Mouse (Mus musculus) G1E-ER4 (cell line): ENCODE measurements around the gene Ttn. TPM values are rescaled to one million over a fixed set of nuclear protein-coding genes. Genes with fewer than 3 reads are reported as not detected.

ENCODE experiments used
- GATA1 ChIP-seq: IDR thresholded peaks from one replicate; pipeline ENCODE4 v1.8.0; 2012; ENCODE audit warnings: low read length, inconsistent platforms
- polyA plus RNA-seq: library from polyadenylated mRNA; stranded (reverse); fragments of >175 nt; gene quantifications from 2 replicates; pipeline ENCODE4 v1.2.3, GENCODE M21; 2012

The Ttn gene
- polyA plus RNA-seq, 1 experiment: not detected

DNA sequence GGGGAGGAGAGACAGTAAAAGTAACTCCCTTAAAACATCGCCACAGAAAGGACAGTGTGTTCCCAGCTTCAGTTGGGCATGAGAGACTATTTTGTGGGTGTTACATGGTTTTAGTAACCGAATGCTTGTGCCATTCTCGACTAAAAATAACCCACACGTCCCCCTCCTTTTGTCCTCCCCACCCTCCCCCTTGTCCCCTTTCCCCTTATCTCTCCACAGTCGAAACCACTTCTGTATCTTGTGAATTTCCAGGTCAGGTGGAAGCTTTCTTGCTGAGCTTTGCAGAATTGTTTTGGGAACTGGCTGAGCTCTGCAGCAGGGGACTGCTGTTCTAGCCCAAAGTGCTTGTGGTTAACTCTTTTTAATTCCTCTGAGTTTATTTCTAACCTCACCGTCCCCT lies 12.1 kb downstream of the Ttn start:
- no peak for TF ChIP-seq GATA1

DNA sequence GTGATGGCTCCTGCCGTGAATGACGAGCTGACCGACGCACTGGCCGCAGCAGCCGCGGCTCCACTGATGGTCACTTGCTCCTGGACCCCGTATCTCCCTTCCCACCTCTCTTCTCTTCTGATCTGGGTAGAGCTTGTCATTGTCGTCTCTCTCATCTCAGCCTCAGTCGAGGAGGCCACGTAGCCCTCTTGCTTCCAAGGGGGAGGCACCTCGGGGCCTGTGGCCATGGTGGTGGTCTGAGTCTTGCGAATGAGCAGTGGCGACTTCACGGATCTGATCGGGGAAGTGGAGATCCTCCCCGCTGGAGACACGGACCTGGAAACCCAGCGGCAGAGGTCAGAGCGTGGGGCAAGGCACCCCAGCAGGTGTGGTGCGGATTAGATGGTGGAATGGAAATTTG lies 12.7 kb downstream of the Ttn start:
- TF ChIP-seq GATA1: no peak

- no peak for TF ChIP-seq GATA1
These were observed 13.4 kb downstream of the Ttn start for GRCm38 (mm10) chr2:76968919-76969318.

GRCm38 (mm10) chr2:76966582-76966981 lies 15.8 kb downstream of the Ttn start:
- TF ChIP-seq GATA1: no peak

DNA sequence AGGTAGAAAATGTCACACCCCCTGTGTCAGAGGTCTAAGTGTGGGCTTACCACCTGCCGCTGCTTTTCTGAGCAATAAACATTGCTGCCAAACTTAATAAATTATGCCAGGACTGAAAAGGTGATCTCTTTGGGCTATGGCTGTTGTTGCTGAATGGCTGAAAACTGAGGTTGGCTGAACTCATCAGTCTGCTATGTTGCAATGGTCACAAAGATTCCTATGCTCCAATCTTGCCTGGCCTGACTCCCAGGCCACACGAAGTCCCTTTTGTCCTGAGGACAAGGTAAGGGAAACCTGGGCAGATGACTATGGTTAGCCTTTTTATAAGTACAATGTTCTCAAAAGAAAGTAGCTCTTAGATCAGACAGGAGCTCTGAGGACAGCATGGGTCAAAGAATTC lies 16.3 kb downstream of the Ttn start:
- TF ChIP-seq GATA1: no peak

DNA sequence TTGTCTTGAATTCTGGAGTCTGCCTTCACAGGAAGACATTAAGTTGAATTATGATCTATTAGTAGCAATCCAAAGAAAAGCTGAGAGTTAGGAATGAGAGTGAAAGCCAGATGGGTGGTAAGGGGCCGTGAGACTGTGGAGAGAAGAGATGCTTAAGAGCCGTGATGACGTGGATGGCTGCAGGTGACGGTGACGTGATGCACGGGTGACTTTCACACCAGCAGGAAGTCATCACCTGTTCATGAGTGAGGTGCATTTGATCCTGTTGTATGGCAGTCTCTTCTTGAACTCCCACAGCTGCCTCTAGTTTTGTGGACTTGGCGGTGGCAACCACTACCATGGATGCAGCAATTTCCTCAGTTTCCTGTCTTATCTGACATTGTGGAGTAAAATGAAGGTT lies 16.8 kb downstream of the Ttn start:
- no peak for TF ChIP-seq GATA1

GRCm38 (mm10) chr2:76962045-76962432 lies 20.3 kb downstream of the Ttn start:
- no peak for TF ChIP-seq GATA1

DNA sequence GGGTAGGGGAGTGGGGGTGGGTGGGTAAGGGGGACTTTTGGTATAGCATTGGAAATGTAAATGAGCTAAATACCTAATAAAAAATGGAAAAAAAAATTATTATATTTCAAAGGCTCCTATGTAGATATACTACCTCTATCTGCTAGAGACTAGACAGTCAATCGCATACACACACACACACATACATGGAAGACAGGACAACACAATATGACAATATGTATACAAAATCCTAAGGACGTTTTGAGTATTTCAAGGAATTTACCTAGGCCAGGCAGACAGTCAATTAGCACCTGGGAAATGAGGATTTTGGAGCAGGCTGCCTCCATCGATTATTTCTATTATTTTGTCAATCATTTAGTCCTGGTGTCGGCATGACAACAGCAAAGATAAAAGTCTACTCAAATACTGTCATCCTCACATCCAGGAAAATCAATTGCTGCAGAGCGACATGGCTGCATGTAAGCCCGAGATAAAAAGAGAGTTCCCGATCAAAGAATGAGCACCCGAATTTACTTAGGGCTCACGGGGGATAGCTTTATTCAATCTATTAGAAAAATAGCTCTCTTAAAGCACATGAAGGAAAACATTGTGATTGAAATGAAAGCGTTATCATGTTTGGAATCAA lies 20.8 kb downstream of the Ttn start:
- TF ChIP-seq GATA1: no peak

- no peak for TF ChIP-seq GATA1
These were observed 32.6 kb downstream of the Ttn start for GRCm38 (mm10) chr2:76949774-76950173.

GRCm38 (mm10) chr2:76938515-76938914 lies 43.8 kb downstream of the Ttn start:
- no peak for TF ChIP-seq GATA1

DNA sequence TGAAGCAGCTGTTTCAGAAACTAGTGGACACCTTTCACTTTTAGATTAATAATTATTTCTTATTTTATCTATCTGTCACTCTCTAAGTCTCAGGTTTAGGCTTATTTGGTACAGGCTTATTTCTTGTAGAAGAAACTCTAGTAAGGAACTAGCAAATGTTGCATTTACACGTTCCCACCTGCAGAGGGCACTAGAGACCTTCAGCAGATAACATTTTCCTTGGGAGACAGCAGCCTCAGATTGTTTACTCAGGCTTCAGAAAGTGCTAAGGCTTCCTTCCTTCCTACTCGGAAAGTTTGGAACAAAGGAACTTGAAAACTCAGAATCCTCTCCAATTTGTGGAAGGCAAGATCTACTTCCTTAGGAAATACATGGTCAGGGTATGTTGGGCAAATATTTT lies 52.6 kb downstream of the Ttn start:
- TF ChIP-seq GATA1: no peak

GRCm38 (mm10) chr2:76928816-76929215 lies 53.5 kb downstream of the Ttn start:
- no peak for TF ChIP-seq GATA1

GRCm38 (mm10) chr2:76928298-76928697 lies 54.0 kb downstream of the Ttn start:
- TF ChIP-seq GATA1: no peak

DNA sequence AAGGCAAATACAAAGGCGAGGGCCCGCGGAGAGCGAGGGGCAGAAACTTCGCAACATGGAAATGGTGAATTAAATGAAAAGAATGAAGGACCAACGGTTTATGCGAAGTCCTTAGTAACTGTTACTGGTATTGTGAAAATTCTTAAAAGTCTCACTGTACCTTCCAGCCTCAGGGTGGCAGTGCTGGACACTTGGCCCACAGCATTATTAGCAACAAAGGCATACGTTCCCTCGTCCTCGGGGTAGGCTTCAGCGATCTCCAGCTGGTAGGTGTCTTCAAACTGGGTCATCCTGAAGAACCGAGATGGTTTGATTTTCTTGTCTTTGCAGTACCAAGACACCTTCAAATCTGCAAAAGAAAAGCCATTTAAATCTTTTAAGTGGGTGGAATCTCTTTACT lies 55.4 kb downstream of the Ttn start:
- TF ChIP-seq GATA1: no peak

DNA sequence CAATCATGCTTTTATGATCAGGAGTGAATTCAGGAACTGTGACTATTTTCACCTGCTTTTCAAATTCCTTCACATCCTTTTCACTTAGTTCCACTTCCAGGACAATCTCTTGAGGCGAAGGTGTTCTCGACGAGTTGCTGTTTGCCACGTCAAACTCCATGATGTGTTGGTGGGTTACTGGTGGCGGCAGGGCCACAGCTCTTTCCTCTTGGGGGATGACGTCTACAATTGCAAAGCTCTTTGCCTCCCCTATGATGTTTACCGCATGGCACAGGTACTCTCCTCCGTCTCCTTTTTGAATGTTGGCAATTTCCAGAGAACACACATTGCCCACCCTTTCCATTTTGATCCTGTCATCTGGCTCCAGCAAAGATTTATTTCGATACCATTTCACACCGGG lies 67.4 kb downstream of the Ttn start:
- no peak for TF ChIP-seq GATA1

GRCm38 (mm10) chr2:76908705-76909457 lies 73.5 kb downstream of the Ttn start:
- no peak for TF ChIP-seq GATA1

GRCm38 (mm10) chr2:76903351-76903750 lies 79.0 kb downstream of the Ttn start:
- TF ChIP-seq GATA1: no peak
